Mouse (Mus musculus) gastrocnemius, postnatal 14 days (tissue): ENCODE data around the gene Gm20917. TPM values are rescaled to one million over a fixed set of nuclear protein-coding genes. Genes with fewer than 3 reads are reported as not detected.
"Not testable (repeated sequence)": the region's sequence is repeated elsewhere in the genome, so short reads cannot be mapped to it uniquely, and the experiment has no call there.

Source experiments
- DNase-seq: peaks from one replicate; pipeline ENCODE4 v3.0.0; 2021; ENCODE audit warnings: mixed read lengths
- intact Hi-C: fragments of 180-260 bp; cut with DNase I; formaldehyde crosslinking; loops from one replicate; pipeline ENCODE4 v1.15.1; 2025; ENCODE audit warnings: low total_unique reads
- long read RNA-seq, 2 experiments: library from polyadenylated mRNA; stranded (forward); transcript quantifications; one replicate each; pipeline ENCODE4 v2.0.0; 2021
- total RNA-seq, 2 experiments: library from RNA; stranded (reverse); gene quantifications; 2 replicates each; pipeline ENCODE4 v1.2.3; 2021

Gene Gm20917
- not detected for total RNA-seq
- long read RNA-seq, experiment 1: 0 reads
- long read RNA-seq, experiment 2: 0 reads

DNA sequence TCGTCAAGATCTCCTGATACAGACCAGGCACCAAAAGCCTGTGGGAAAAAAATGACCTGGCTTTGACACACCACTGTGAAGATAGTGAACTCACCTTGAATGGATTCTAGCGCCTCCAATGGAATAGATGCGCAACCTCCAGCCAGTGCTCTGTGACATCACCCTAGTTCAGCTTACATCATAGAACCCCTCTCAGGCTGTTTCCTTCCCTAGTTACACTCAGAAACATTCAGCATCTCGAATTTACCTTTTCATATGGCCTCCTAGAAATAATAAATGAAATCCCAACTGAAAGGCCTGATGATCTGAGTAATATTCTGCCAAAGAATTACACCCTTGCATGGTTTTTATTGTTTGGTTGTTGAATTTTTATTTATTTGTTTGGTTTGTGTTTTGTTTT is at the start of gene Gm20917:
Gene Gm20917, minus strand, starts transcription at position 101 of the 400 bp plus-strand sequence.
- intact Hi-C loops, DNase-seq: not testable (repeated sequence)

Other genes with a start within 250 kb of the Gm20917 start
- gene Gm20916, start 168.4 kb upstream of the Gm20917 start, total RNA-seq: not detected